Mouse (Mus musculus): ENCODE results near the gene Mfrp. TPM values are rescaled to one million over a fixed set of nuclear protein-coding genes. Genes with fewer than 3 reads are reported as not detected.
"Not testable (repeated sequence)": the region's sequence is repeated elsewhere in the genome, so short reads cannot be mapped to it uniquely, and the experiment has no call there.

Mfrp gene
- polyA plus RNA-seq, 1 experiment from 2014 or later, result not detected

- H3K4me1 ChIP-seq, result peaks cover 51% of the 10 kb centered on the region
- peaks cover 11% of the 10 kb centered on the region; the same call in 1 of the 2 replicates for H3K36me3 ChIP-seq
- ATAC-seq (ENCODE audit: low FRiP score, low read depth), result no peak
- peak overlapping the region; percentile 46 for H3K4me2 ChIP-seq (replicated peaks)
- H3K9me3 ChIP-seq, result no peaks in the 10 kb centered on the region
- peak overlapping the region; percentile 25; the same call in 1 of the 2 replicates for H3K9ac ChIP-seq (replicated peaks)
- peak overlapping the region; percentile 21 for H3K4me3 ChIP-seq
- H3K27ac ChIP-seq (replicated peaks), result no peak overlapping the region
- WGBS, result 81% methylated on average over 31 of the region's 31 CpGs
- H3K27me3 ChIP-seq, result no peaks in the 10 kb centered on the region
Observed at GRCm38 (mm10) chr9:44108269-44109055, 6.9 kb downstream of the Mfrp start.

- Histone ChIP-seq H3K4me1 (peaks cover 51% of the 10 kb centered on the region), H3K27me3 (no peaks in the 10 kb centered on the region), H3K9ac (replicated peaks) (peak overlapping the region; percentile 25; the same call in 1 of the 2 replicates), H3K4me2 (replicated peaks) (peak overlapping the region; percentile 32), H3K27ac (replicated peaks) (no peak overlapping the region), H3K4me3 (0 out of 2 replicates have a peak overlapping the region, but pooled peaks have one; percentile 12), H3K36me3 (peaks cover 11% of the 10 kb centered on the region; the same call in 1 of the 2 replicates), H3K9me3 (no peaks in the 10 kb centered on the region)
- ATAC-seq (ENCODE audit: low FRiP score, low read depth), result no peak
- WGBS, result 38% methylated on average over 9 of the region's 9 CpGs
Observed at GRCm38 (mm10) chr9:44109360-44110095, 8.0 kb downstream of the Mfrp start.

GRCm38 (mm10) chr9:44111909-44112308 is 10.4 kb downstream of the Mfrp start:
- not testable (repeated sequence) for ATAC-seq (ENCODE audit: low FRiP score, low read depth); H3K27me3 ChIP-seq; H3K9ac ChIP-seq (replicated peaks); H3K9me3 ChIP-seq; H3K27ac ChIP-seq (replicated peaks); H3K36me3 ChIP-seq
- Histone ChIP-seq H3K4me2 (replicated peaks) (peak overlapping the region; percentile 60), H3K4me3 (peak overlapping the region; percentile 13; the same call in 1 of the 2 replicates), H3K4me1 (peaks cover 45% of the 10 kb centered on the region)
- WGBS, result 63% methylated on average over 10 of the region's 12 CpGs

GRCm38 (mm10) chr9:44113105-44113789 is 11.7 kb downstream of the Mfrp start, which contains the start of the genes Gm49380 and Rnf26:
TSS of gene Gm49380 (minus strand) at chr9:44113500.
TSS of gene Rnf26 (minus strand) at chr9:44113517.
- Histone ChIP-seq H3K9me3 (no peaks in the 10 kb centered on the region), H3K27me3 (no peaks in the 10 kb centered on the region), H3K27ac (replicated peaks) (peak within 1 kb of the TSS; percentile 61; the same call in 1 of the 2 replicates), H3K4me1 (peaks cover 32% of the 10 kb centered on the region), H3K36me3 (no peaks in the 10 kb centered on the region), H3K4me2 (replicated peaks) (peak within 1 kb of the TSS; percentile 60), H3K9ac (replicated peaks) (peak within 1 kb of the TSS; percentile 84), H3K4me3 (peak within 1 kb of the TSS; percentile 89)
- peak; percentile 95 for ATAC-seq (ENCODE audit: low FRiP score, low read depth)
- under 1% methylated on average over 51 of the region's 51 CpGs for WGBS

- H3K4me1 ChIP-seq, result peaks cover 20% of the 10 kb centered on the region
- no peaks in the 10 kb centered on the region for H3K9me3 ChIP-seq
- no peaks in the 10 kb centered on the region for H3K27me3 ChIP-seq
- H3K36me3 ChIP-seq, result no peaks in the 10 kb centered on the region
- no peak overlapping the region for H3K9ac ChIP-seq (replicated peaks)
- H3K4me3 ChIP-seq, result no peak overlapping the region
- H3K4me2 ChIP-seq (replicated peaks), result no peak overlapping the region
- WGBS, result 93% methylated on average over 2 of the region's 2 CpGs
- no peak for ATAC-seq (ENCODE audit: low FRiP score, low read depth)
- no peak overlapping the region for H3K27ac ChIP-seq (replicated peaks)
Observed at GRCm38 (mm10) chr9:44114453-44114852, 12.9 kb downstream of the Mfrp start.

GRCm38 (mm10) chr9:44115599-44115998 is 14.1 kb downstream of the Mfrp start:
- 95% methylated on average over 9 of the region's 9 CpGs for WGBS

GRCm38 (mm10) chr9:44116182-44116581 is 14.7 kb downstream of the Mfrp start:
- H3K9ac ChIP-seq (replicated peaks), result no peak overlapping the region
- peaks cover 7% of the 10 kb centered on the region for H3K4me1 ChIP-seq
- ATAC-seq (ENCODE audit: low FRiP score, low read depth), result no peak
- no peak overlapping the region for H3K4me3 ChIP-seq
- H3K36me3 ChIP-seq, result no peaks in the 10 kb centered on the region
- 86% methylated on average over 4 of the region's 4 CpGs for WGBS
- no peaks in the 10 kb centered on the region for H3K27me3 ChIP-seq
- H3K4me2 ChIP-seq (replicated peaks), result no peak overlapping the region
- no peak overlapping the region for H3K27ac ChIP-seq (replicated peaks)
- no peaks in the 10 kb centered on the region for H3K9me3 ChIP-seq

More at GRCm38 (mm10) chr9:44115599-44115998, 14.1 kb downstream of the Mfrp start:
- Histone ChIP-seq H3K4me2 (replicated peaks) (no peak overlapping the region), H3K27ac (replicated peaks) (no peak overlapping the region), H3K4me1 (peaks cover 8% of the 10 kb centered on the region), H3K9ac (replicated peaks) (no peak overlapping the region), H3K4me3 (no peak overlapping the region), H3K27me3 (no peaks in the 10 kb centered on the region), H3K36me3 (no peaks in the 10 kb centered on the region), H3K9me3 (no peaks in the 10 kb centered on the region)
- ATAC-seq (ENCODE audit: low FRiP score, low read depth), result no peak

- Histone ChIP-seq H3K9ac (replicated peaks) (no peak overlapping the region), H3K4me3 (no peak overlapping the region), H3K4me1 (no peaks in the 10 kb centered on the region; the same call in 1 of the 2 replicates), H3K4me2 (replicated peaks) (no peak overlapping the region), H3K27ac (replicated peaks) (no peak overlapping the region), H3K27me3 (no peaks in the 10 kb centered on the region), H3K9me3 (no peaks in the 10 kb centered on the region), H3K36me3 (no peaks in the 10 kb centered on the region)
- no peak for ATAC-seq (ENCODE audit: low FRiP score, low read depth)
- 50% methylated on average over 5 of the region's 5 CpGs for WGBS
Observed at GRCm38 (mm10) chr9:44119011-44119410, 17.5 kb downstream of the Mfrp start.

- no peaks in the 10 kb centered on the region for H3K9me3 ChIP-seq
Observed at GRCm38 (mm10) chr9:44119948-44120465, 18.5 kb downstream of the Mfrp start.

GRCm38 (mm10) chr9:44124317-44124716 is 22.8 kb downstream of the Mfrp start:
- H3K4me2 ChIP-seq (replicated peaks), result no peak overlapping the region
- no peaks in the 10 kb centered on the region for H3K9me3 ChIP-seq
- no peak overlapping the region for H3K9ac ChIP-seq (replicated peaks)
- H3K4me1 ChIP-seq, result peaks cover 4% of the 10 kb centered on the region
- peaks cover 8% of the 10 kb centered on the region for H3K27me3 ChIP-seq
- WGBS, result 73% methylated on average over 6 of the region's 6 CpGs
- no peak for ATAC-seq (ENCODE audit: low FRiP score, low read depth)
- H3K4me3 ChIP-seq, result no peak overlapping the region
- H3K27ac ChIP-seq (replicated peaks), result no peak overlapping the region
- H3K36me3 ChIP-seq, result no peaks in the 10 kb centered on the region

More at GRCm38 (mm10) chr9:44119948-44120465, 18.5 kb downstream of the Mfrp start:
- WGBS, result 88% methylated on average over 8 of the region's 8 CpGs
- Histone ChIP-seq H3K4me3 (no peak overlapping the region), H3K4me1 (no peaks in the 10 kb centered on the region), H3K27me3 (no peaks in the 10 kb centered on the region), H3K4me2 (replicated peaks) (no peak overlapping the region), H3K36me3 (no peaks in the 10 kb centered on the region), H3K27ac (replicated peaks) (no peak overlapping the region), H3K9ac (replicated peaks) (no peak overlapping the region)
- no peak for ATAC-seq (ENCODE audit: low FRiP score, low read depth)

- Histone ChIP-seq H3K27me3 (peaks cover 15% of the 10 kb centered on the region), H3K27ac (replicated peaks) (no peak overlapping the region), H3K36me3 (no peaks in the 10 kb centered on the region), H3K4me1 (peaks cover 10% of the 10 kb centered on the region), H3K9me3 (no peaks in the 10 kb centered on the region), H3K4me2 (replicated peaks) (no peak overlapping the region), H3K4me3 (no peak overlapping the region), H3K9ac (replicated peaks) (no peak overlapping the region)
- WGBS, result 53% methylated on average over 5 of the region's 5 CpGs
- ATAC-seq (ENCODE audit: low FRiP score, low read depth), result no peak
Observed at GRCm38 (mm10) chr9:44125026-44125425, 23.5 kb downstream of the Mfrp start.

All from midbrain, embryonic 12.5 days (tissue).